Mouse (Mus musculus): ENCODE results near the gene Ttyh3. TPM values are rescaled to one million over a fixed set of nuclear protein-coding genes. Genes with fewer than 3 reads are reported as not detected.

Ttyh3 gene
- total and polyA plus RNA-seq, 3 experiments, result 5.9 to 35.7 TPM; not detected in 1

DNA sequence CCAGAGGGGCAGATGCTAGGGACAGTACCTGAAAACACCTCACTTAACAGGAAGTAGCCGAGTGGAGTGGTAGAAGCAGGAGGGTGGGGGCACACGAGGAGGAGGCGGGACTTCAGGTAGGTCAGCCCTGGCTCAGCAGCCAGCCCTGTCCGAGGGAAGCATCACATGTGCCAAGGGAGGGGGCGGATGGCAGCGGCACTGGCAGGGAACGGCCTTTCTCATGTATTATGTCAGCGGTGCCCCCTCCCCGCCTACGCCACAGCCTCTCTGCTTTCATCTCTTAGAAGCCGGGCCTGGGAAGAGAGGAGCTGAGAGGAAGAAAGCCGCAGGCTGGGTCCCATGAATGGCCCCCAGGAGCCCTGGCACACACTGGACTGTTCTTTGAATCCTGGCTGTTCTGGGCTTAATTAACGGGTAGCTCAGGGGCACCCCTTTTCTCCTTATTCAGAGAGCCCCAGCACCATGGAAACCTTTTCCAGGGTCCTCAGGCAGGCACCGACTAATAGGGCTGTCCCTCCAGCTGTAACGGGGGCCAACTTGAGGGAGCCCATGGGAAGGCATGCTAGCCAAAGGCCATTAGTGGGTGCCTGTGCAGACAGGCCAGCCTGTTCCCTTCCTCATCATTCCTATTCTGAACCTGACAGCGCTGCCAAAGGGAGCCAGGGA lies 10.9 kb upstream of the Ttyh3 start:
- Histone ChIP-seq H3K4me3 (ENCODE audit: control insufficient read depth in 1 of 2, insufficient read depth in 1 of 2, low read depth in 2 of 2, low read length in 2 of 2) (no peak overlapping the region), H3K79me2 (ENCODE audit: control insufficient read depth, insufficient read depth, low read length, poor library complexity) (no peaks in the 10 kb centered on the region), H3K9ac (ENCODE audit: control insufficient read depth, low read depth, low read length, poor library complexity, severe bottlenecking) (no peak overlapping the region), H3K36me3 (ENCODE audit: control insufficient read depth in 1 of 2, insufficient read depth in 2 of 2, low read length in 2 of 2) (peaks cover 0 to 14% of the 10 kb centered on the region in 2 experiments; a peak in 2 of 4 replicates), H3K9me3 (replicated peaks; ENCODE audit: insufficient read depth, low read length) (no peaks in the 10 kb centered on the region), H3K27me3 (ENCODE audit: control insufficient read depth in 1 of 2, insufficient read depth in 2 of 2, low read length in 2 of 2) (no peaks in the 10 kb centered on the region), H3K4me1 (ENCODE audit: control insufficient read depth in 1 of 2, insufficient read depth in 2 of 2, low read length in 2 of 2) (peaks cover 0 to 30% of the 10 kb centered on the region in 2 experiments; a peak in 3 of 4 replicates), H3K27ac (ENCODE audit: control insufficient read depth, low read depth, low read length) (no peak overlapping the region)
- no peak for DNase-seq (ENCODE audit: low read depth, low spot score)
- no peak for TF ChIP-seq CHD2 (IDR thresholded peaks at IDR 0.05; ENCODE audit: low read length)

- H3K27ac ChIP-seq (ENCODE audit: control insufficient read depth, low read depth, low read length), result no peak overlapping the region
- no peak overlapping the region for H3K9ac ChIP-seq (ENCODE audit: control insufficient read depth, low read depth, low read length, poor library complexity, severe bottlenecking)
- H3K9me3 ChIP-seq (replicated peaks; ENCODE audit: insufficient read depth, low read length), result no peaks in the 10 kb centered on the region
- H3K36me3 ChIP-seq (ENCODE audit: control insufficient read depth in 1 of 2, insufficient read depth in 2 of 2, low read length in 2 of 2), result no peaks in the 10 kb centered on the region
- no peak overlapping the region for H3K4me3 ChIP-seq (ENCODE audit: control insufficient read depth in 1 of 2, insufficient read depth in 1 of 2, low read depth in 2 of 2, low read length in 2 of 2)
- DNase-seq (ENCODE audit: low read depth, low spot score), result no peak
- peaks cover 7 to 8% of the 10 kb centered on the region in 2 experiments; a peak in 3 of 4 replicates for H3K4me1 ChIP-seq (ENCODE audit: control insufficient read depth in 1 of 2, insufficient read depth in 2 of 2, low read length in 2 of 2)
- no peaks in the 10 kb centered on the region for H3K79me2 ChIP-seq (ENCODE audit: control insufficient read depth, insufficient read depth, low read length, poor library complexity)
- no peak for TF ChIP-seq UBTF (IDR thresholded peaks at IDR 0.05; ENCODE audit: borderline replicate concordance, insufficient read depth, low read depth, low read length)
- TF ChIP-seq TBP (IDR thresholded peaks at IDR 0.05; ENCODE audit: low read depth, low read length), result no peak
- no peak for TF ChIP-seq MEF2A (IDR thresholded peaks at IDR 0.05; ENCODE audit: extremely low read depth, insufficient replicate concordance, low read depth, low read length, poor library complexity, severe bottlenecking)
- TF ChIP-seq MAX (IDR thresholded peaks at IDR 0.05; ENCODE audit: low read length), result no peak
- no peak for TF ChIP-seq SIN3A (IDR thresholded peaks at IDR 0.05; ENCODE audit: low read length)
- TF ChIP-seq POLR2AphosphoS5 (IDR thresholded peaks at IDR 0.05; ENCODE audit: borderline replicate concordance, low read depth, low read length), result no peak
- TF ChIP-seq GABPA (IDR thresholded peaks at IDR 0.05; ENCODE audit: low read depth, low read length), result no peak
- TF ChIP-seq JUND (IDR thresholded peaks at IDR 0.05; ENCODE audit: low read depth, low read length), result no peak
- TF ChIP-seq CTCF (IDR thresholded peaks at IDR 0.05 in 2 of 3, conservative IDR thresholded peaks at IDR 0.05 in 1 of 3; ENCODE audit: control insufficient read depth in 1 of 3, insufficient read depth in 1 of 3, low read depth in 2 of 3, low read length in 3 of 3, poor library complexity in 1 of 3, severe bottlenecking in 1 of 3), result no peak
- no peak for TF ChIP-seq ZC3H11A (IDR thresholded peaks at IDR 0.05; ENCODE audit: low read depth, low read length)
- no peak for TF ChIP-seq POLR2AphosphoS2 (IDR thresholded peaks at IDR 0.05; ENCODE audit: low read length)
- TF ChIP-seq USF2 (IDR thresholded peaks at IDR 0.05; ENCODE audit: borderline replicate concordance in 1 of 2, insufficient read depth in 1 of 2, low read depth in 1 of 2, low read length in 2 of 2), result no peak
- no peak for TF ChIP-seq RCOR1 (IDR thresholded peaks at IDR 0.05; ENCODE audit: low read depth, low read length)
- no peak for TF ChIP-seq ZKSCAN1 (IDR thresholded peaks at IDR 0.05; ENCODE audit: low read depth, low read length)
- H3K27me3 ChIP-seq (ENCODE audit: control insufficient read depth in 1 of 2, insufficient read depth in 2 of 2, low read length in 2 of 2), result no peaks in the 10 kb centered on the region
Observed at GRCm38 (mm10) chr5:140654096-140654845, 5.4 kb upstream of the Ttyh3 start.
